Mouse (Mus musculus) intestine, embryonic 15.5 days (tissue): ENCODE measurements around the gene Lrfn2. TPM values are rescaled to one million over a fixed set of nuclear protein-coding genes. Genes with fewer than 3 reads are reported as not detected.
A peak's percentile ranks its signal among the peaks of the same experiment; 100 is the strongest.

Source experiments
- ATAC-seq: fragments of 200-750 bp; cut with Nextera tagmentation; 2 replicates; pipeline ENCODE4 v1.8.0; 2017; ENCODE audit warnings: moderate TSS enrichment, moderate library complexity
- H3K27ac ChIP-seq: fragments of 300-500 bp; sonication (generic); 2 replicates; pipeline ENCODE4 v1.5.1; 2015; ENCODE audit warnings: mild to moderate bottlenecking, inconsistent platforms
- H3K27me3 ChIP-seq: fragments of 300-500 bp; sonication (generic); replicated peaks from 2 replicates; pipeline ENCODE4 v1.6.1; 2015; ENCODE audit warnings: inconsistent platforms
- H3K36me3 ChIP-seq: fragments of 300-500 bp; sonication (generic); 2 replicates; pipeline ENCODE4 v1.6.1; 2015; ENCODE audit warnings: inconsistent platforms
- H3K4me1 ChIP-seq: fragments of 300-500 bp; sonication (generic); replicated peaks from 2 replicates; pipeline ENCODE4 v1.6.1; 2015; ENCODE audit warnings: inconsistent platforms
- H3K4me2 ChIP-seq: fragments of 300-500 bp; sonication (generic); replicated peaks from 2 replicates; pipeline ENCODE4 v1.6.1; 2015; ENCODE audit warnings: mild to moderate bottlenecking, inconsistent platforms
- H3K4me3 ChIP-seq: fragments of 300-500 bp; sonication (generic); replicated peaks from 2 replicates; pipeline ENCODE4 v1.5.1; 2015; ENCODE audit warnings: inconsistent platforms
- H3K9ac ChIP-seq: fragments of 300-500 bp; sonication (generic); 2 replicates; pipeline ENCODE4 v1.6.1; 2015; ENCODE audit warnings: inconsistent platforms
- H3K9me3 ChIP-seq: fragments of 300-500 bp; sonication (generic); 2 replicates; pipeline ENCODE4 v1.6.1; 2016; ENCODE audit warnings: inconsistent platforms
- WGBS: fragments of 180-500 bp; shearing (Covaris S2); methylation state at CpG from one replicate; pipeline ENCODE4 v1.1.7; 2015; 5-methylcytosine and 5-hydroxymethylcytosine counted together
- polyA plus RNA-seq: library from polyadenylated mRNA; unstranded; fragments of >200 nt; fragmentation: Nextera tagmentation; extraction: Ambion mirVana; gene quantifications from 2 replicates; pipeline ENCODE4 v1.2.1, GENCODE M21; 2015

The Lrfn2 gene
- polyA plus RNA-seq, 1 experiment from 2014 or later: 0.99 TPM

DNA sequence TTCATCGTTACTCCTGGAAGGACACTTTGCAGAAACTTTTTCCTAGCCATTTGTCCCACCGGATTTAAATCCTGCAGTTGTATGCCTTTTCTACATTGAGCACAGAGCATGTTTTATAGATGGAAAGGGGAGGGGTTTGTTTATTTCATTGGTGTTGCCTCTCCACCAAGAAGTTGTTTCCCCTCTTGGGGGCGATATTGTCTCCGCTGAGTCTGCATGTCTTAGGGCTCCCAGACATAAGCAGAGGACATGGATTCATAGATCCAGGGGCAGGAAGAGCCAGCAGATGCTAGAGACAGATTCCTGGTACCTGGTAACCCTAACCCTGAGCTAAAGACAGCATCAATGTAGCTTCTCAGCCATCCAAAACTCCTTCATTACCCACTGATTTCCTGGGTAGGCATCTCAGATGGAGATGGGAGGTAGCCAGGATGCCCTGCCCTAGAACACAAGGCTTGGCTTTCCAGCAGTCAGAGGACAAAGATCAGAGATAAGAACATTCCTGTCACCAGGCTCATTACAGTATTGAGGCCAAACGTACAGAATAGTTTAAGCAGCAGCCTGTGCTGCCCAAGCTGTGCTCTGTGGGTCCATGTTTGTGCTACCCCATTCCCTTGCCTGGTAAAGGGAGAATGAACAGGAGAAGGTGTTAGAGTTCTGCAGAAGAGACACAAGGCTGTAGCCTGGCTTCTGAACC, 4.4 kb downstream of the Lrfn2 start:
- peaks cover 22% of the 10 kb centered on the region for H3K27me3 ChIP-seq
- no peak overlapping the region for H3K9ac ChIP-seq
- peaks cover 4% of the 10 kb centered on the region; the same call in 1 of the 2 replicates for H3K4me1 ChIP-seq
- no peak overlapping the region for H3K4me2 ChIP-seq
- no peaks in the 10 kb centered on the region for H3K36me3 ChIP-seq
- H3K9me3 ChIP-seq: no peaks in the 10 kb centered on the region
- peak; percentile 68 for ATAC-seq
- 52% methylated on average over 5 of the region's 5 CpGs for WGBS
- H3K27ac ChIP-seq: no peak overlapping the region
- H3K4me3 ChIP-seq: no peak overlapping the region

DNA sequence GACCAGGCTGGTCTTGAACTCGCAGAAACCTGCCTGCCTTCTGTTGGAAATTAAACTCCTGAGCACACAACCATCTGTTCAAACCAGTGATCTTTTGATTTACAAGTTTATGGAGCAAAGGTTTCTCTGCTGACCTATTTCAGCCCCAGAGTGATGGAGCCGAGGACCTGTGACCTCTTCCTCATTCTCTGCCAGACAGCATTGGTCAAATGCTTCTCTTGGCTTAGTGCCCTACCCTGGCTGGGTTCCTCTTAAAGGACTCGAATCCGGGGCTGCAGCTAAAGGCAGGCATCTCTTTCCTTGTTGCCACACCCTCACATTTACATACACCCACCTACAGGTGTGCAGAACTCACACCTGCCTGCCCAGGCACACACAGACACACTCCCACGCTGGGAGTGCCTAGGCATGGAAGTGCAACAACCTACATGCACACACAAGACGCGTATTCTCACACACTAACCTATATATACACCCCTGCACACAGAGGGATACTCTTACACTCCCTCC, 6.6 kb downstream of the Lrfn2 start:
- Histone ChIP-seq H3K27ac (no peak overlapping the region), H3K27me3 (0 out of 2 replicates have a peak, but pooled peaks cover 4% of the 10 kb centered on the region), H3K36me3 (no peaks in the 10 kb centered on the region), H3K9me3 (no peaks in the 10 kb centered on the region), H3K4me2 (no peak overlapping the region), H3K4me1 (no peaks in the 10 kb centered on the region; the same call in 1 of the 2 replicates), H3K9ac (no peak overlapping the region), H3K4me3 (no peak overlapping the region)
- WGBS: 72% methylated on average over 7 of the region's 7 CpGs
- no peak for ATAC-seq

- H3K4me2 ChIP-seq: no peak overlapping the region
- no peaks in the 10 kb centered on the region for H3K36me3 ChIP-seq
- WGBS: 81% methylated on average over 9 of the region's 9 CpGs
- H3K27ac ChIP-seq: no peak overlapping the region
- H3K9ac ChIP-seq: no peak overlapping the region
- ATAC-seq: no peak
- no peaks in the 10 kb centered on the region for H3K9me3 ChIP-seq
- H3K27me3 ChIP-seq: no peaks in the 10 kb centered on the region
- no peak overlapping the region for H3K4me3 ChIP-seq
- H3K4me1 ChIP-seq: no peaks in the 10 kb centered on the region
These were observed 14.1 kb downstream of the Lrfn2 start for GRCm38 (mm10) chr17:48946315-48946714.

DNA sequence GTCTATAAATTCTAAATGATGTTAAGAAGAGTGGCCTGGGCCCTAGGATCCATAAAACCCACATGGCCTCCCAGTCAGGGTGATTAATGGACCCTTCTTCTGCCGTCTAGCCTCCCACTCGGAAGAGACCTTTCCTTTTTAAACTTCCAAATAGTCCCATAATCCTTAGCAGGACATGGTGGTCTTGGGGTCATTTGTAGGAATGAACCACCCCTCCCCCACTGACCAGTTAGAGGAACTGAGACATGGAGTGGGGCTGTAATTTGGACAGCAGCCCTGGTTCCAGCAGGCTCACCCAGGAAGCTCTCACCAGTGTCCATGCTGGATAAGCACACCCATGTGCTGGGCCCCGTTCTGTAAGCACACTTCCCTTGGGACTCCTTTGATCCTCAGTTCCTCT, 14.6 kb downstream of the Lrfn2 start:
- Histone ChIP-seq H3K27ac (no peak overlapping the region), H3K4me2 (no peak overlapping the region), H3K27me3 (no peaks in the 10 kb centered on the region), H3K9me3 (no peaks in the 10 kb centered on the region), H3K4me1 (no peaks in the 10 kb centered on the region), H3K9ac (no peak overlapping the region), H3K36me3 (no peaks in the 10 kb centered on the region), H3K4me3 (no peak overlapping the region)
- ATAC-seq: no peak
- 38% methylated on average over 3 of the region's 3 CpGs for WGBS

GRCm38 (mm10) chr17:48951250-48951649, 19.1 kb downstream of the Lrfn2 start:
- Histone ChIP-seq H3K9ac (no peak overlapping the region), H3K4me1 (no peaks in the 10 kb centered on the region), H3K4me3 (no peak overlapping the region), H3K27ac (no peak overlapping the region), H3K36me3 (no peaks in the 10 kb centered on the region), H3K4me2 (no peak overlapping the region), H3K27me3 (no peaks in the 10 kb centered on the region), H3K9me3 (no peaks in the 10 kb centered on the region)
- no peak for ATAC-seq
- 85% methylated on average over 1 of the region's 1 CpGs for WGBS

DNA sequence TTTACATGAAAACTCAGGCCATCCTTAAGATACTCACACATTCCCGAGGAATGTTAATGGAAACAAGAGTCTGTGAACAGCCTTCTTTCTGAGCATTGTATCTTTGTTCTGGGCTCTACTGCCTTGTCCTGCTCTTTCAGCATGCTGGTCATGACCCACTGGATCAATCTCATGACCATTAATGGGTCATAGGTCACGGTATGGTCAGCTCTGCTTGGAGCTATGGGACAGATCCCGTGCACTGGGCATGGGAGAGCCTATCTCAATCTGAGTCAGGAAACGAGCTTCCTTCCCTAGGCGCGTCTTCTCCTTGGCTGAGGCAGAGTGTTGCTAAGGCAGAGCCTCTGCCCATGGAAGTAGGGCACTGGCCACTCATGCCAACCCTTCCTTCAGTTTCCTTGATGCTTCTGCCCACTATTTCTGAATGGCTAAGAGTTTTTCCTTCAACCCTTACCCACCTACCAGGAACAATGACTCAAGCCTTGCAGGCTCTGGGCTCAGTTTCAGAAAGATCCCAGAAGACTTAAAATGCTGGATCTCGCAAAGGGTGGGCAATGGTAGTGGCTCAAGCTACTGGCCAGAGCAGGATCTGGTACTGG, 24.0 kb downstream of the Lrfn2 start:
- H3K27me3 ChIP-seq: no peaks in the 10 kb centered on the region
- H3K27ac ChIP-seq: no peak overlapping the region
- H3K4me3 ChIP-seq: no peak overlapping the region
- H3K36me3 ChIP-seq: no peaks in the 10 kb centered on the region
- 65% methylated on average over 7 of the region's 7 CpGs for WGBS
- H3K4me2 ChIP-seq: no peak overlapping the region
- H3K9me3 ChIP-seq: no peaks in the 10 kb centered on the region
- no peak overlapping the region for H3K9ac ChIP-seq
- H3K4me1 ChIP-seq: peaks cover 6% of the 10 kb centered on the region; the same call in 1 of the 2 replicates
- no peak for ATAC-seq

DNA sequence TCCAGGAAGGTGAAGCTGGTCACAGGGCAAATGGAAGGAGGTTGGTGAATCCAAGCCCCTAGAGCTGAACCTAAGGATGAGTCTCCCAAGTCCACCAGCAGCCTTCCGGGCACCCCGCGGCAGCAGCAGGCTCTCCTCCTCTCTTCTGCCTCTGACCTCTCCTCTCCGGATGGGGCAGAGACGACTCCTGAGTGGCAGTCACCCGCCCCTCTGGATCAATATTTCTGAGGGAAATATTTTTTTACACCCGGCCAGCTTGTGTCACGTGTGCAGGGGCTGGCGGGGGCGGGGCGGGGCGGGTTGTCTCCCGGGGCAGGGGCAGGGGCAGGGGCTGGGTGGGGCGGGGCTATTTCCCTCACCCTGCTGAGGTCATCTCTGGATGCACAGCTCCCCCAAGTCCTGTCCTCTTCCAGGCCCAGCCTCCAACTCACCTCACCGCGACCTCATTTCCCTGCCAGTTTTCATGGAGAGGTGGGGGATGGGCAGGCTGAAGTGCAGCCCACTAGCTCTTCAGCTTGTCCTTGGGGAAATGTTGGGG, 28.1 kb downstream of the Lrfn2 start:
- peak; percentile 89 for ATAC-seq
- WGBS: 1% methylated on average over 16 of the region's 16 CpGs
- no peak overlapping the region for H3K9ac ChIP-seq

GRCm38 (mm10) chr17:48962646-48963045, 30.5 kb downstream of the Lrfn2 start:
- Histone ChIP-seq H3K36me3 (no peaks in the 10 kb centered on the region), H3K9me3 (no peaks in the 10 kb centered on the region), H3K9ac (no peak overlapping the region), H3K4me2 (no peak overlapping the region), H3K27me3 (no peaks in the 10 kb centered on the region), H3K27ac (no peak overlapping the region), H3K4me3 (no peak overlapping the region), H3K4me1 (peaks cover 6% of the 10 kb centered on the region; the same call in 1 of the 2 replicates)
- no peak for ATAC-seq
- 56% methylated on average over 3 of the region's 3 CpGs for WGBS

More for the DNA sequence above, 28.1 kb downstream of the Lrfn2 start:
- Histone ChIP-seq H3K4me2 (peak overlapping the region; percentile 60), H3K36me3 (no peaks in the 10 kb centered on the region), H3K4me1 (peaks cover 6% of the 10 kb centered on the region; the same call in 1 of the 2 replicates), H3K9me3 (no peaks in the 10 kb centered on the region), H3K27me3 (no peaks in the 10 kb centered on the region), H3K27ac (peak overlapping the region; percentile 40; the same call in 1 of the 2 replicates), H3K4me3 (peak overlapping the region; percentile 19)

GRCm38 (mm10) chr17:48963740-48964139, 31.6 kb downstream of the Lrfn2 start:
- Histone ChIP-seq H3K27ac (no peak overlapping the region), H3K4me1 (peaks cover 6% of the 10 kb centered on the region; the same call in 1 of the 2 replicates), H3K9me3 (no peaks in the 10 kb centered on the region), H3K4me3 (no peak overlapping the region), H3K27me3 (no peaks in the 10 kb centered on the region), H3K36me3 (no peaks in the 10 kb centered on the region), H3K4me2 (no peak overlapping the region), H3K9ac (no peak overlapping the region)
- no peak for ATAC-seq
- 78% methylated on average over 9 of the region's 9 CpGs for WGBS

DNA sequence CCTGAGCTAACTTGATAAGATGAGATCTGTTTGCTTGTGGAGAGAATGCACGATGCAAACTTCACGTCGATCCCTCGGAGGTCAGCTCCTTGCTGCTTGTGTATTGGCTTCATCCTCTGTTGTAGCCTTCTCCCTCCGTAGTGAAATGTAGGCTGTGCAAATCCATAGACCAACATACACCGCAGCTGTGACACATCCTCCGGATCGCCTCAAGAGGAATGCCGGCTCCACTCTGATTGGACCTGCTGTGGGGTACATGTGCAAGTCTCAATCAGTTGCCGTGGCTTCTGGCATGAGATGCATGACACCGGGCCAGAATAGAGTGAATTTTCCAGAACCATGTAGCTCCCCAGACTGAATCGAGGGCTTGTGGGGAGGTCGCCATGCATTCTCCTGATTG, 36.1 kb downstream of the Lrfn2 start:
- Histone ChIP-seq H3K4me1 (0 out of 2 replicates have a peak, but pooled peaks cover 2% of the 10 kb centered on the region), H3K4me3 (no peak overlapping the region), H3K9me3 (no peaks in the 10 kb centered on the region), H3K9ac (no peak overlapping the region), H3K27me3 (no peaks in the 10 kb centered on the region), H3K27ac (no peak overlapping the region), H3K36me3 (no peaks in the 10 kb centered on the region), H3K4me2 (no peak overlapping the region)
- no peak for ATAC-seq
- WGBS: 88% methylated on average over 13 of the region's 13 CpGs

DNA sequence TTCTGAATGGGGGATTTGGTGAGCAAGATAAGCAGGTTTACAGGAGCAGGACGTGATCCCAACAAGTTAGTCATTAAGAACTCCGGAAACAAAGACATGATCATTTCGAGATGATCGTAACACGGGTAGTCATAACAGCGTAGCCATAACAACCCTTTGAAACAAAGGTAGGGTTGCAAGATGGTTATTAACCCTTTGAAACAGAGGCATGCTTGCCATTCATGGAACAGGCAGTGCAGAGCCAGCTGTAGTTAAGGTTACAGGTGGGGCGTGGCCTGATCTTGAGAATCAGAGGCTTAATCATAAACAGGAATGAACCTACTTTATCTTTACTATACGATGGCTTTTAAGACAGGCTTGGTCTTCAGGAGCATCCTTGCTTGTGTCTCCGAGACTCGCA, 39.1 kb downstream of the Lrfn2 start:
- Histone ChIP-seq H3K4me1 (peaks cover 13% of the 10 kb centered on the region; the same call in 1 of the 2 replicates), H3K27ac (no peak overlapping the region), H3K9me3 (no peaks in the 10 kb centered on the region), H3K36me3 (no peaks in the 10 kb centered on the region), H3K27me3 (no peaks in the 10 kb centered on the region), H3K9ac (no peak overlapping the region), H3K4me3 (no peak overlapping the region), H3K4me2 (no peak overlapping the region)
- peak; percentile 57 for ATAC-seq
- 57% methylated on average over 10 of the region's 10 CpGs for WGBS

- no peaks in the 10 kb centered on the region for H3K9me3 ChIP-seq
- no peak overlapping the region for H3K9ac ChIP-seq
- peaks cover 13% of the 10 kb centered on the region; the same call in 1 of the 2 replicates for H3K4me1 ChIP-seq
- H3K4me3 ChIP-seq: no peak overlapping the region
- no peaks in the 10 kb centered on the region for H3K36me3 ChIP-seq
- H3K27ac ChIP-seq: no peak overlapping the region
- WGBS: 60% methylated on average over 6 of the region's 6 CpGs
- ATAC-seq: no peak
- no peaks in the 10 kb centered on the region for H3K27me3 ChIP-seq
- H3K4me2 ChIP-seq: no peak overlapping the region
These were observed 40.7 kb downstream of the Lrfn2 start for GRCm38 (mm10) chr17:48972866-48973265.
